Mouse (Mus musculus) midbrain, embryonic 13.5 days (tissue): Measurements from ENCODE around the gene Stxbp5. TPM values are rescaled to one million over a fixed set of nuclear protein-coding genes. Genes with fewer than 3 reads are reported as not detected.

Experiments used
- ATAC-seq: fragments of 200-750 bp; cut with Nextera tagmentation; 2 replicates; pipeline ENCODE4 v1.8.0; 2017; ENCODE audit warnings: mild to moderate bottlenecking, moderate TSS enrichment, moderate library complexity
- H3K27ac ChIP-seq: fragments of 300-500 bp; sonication (generic); 2 replicates; pipeline ENCODE4 v1.5.1; 2015; ENCODE audit warnings: inconsistent platforms, mild to moderate bottlenecking, moderate library complexity
- H3K27me3 ChIP-seq: fragments of 300-500 bp; sonication (generic); 2 replicates; pipeline ENCODE4 v1.6.1; 2015; ENCODE audit warnings: mild to moderate bottlenecking, inconsistent platforms
- H3K36me3 ChIP-seq: fragments of 300-500 bp; sonication (generic); 2 replicates; pipeline ENCODE4 v1.6.1; 2015; ENCODE audit warnings: mild to moderate bottlenecking, inconsistent platforms
- H3K4me1 ChIP-seq: fragments of 300-500 bp; sonication (generic); replicated peaks from 2 replicates; pipeline ENCODE4 v1.6.1; 2015; ENCODE audit warnings: inconsistent platforms
- H3K4me2 ChIP-seq: fragments of 300-500 bp; sonication (generic); replicated peaks from 2 replicates; pipeline ENCODE4 v1.6.1; 2015; ENCODE audit warnings: moderate library complexity, mild to moderate bottlenecking, inconsistent platforms
- H3K4me3 ChIP-seq: fragments of 300-500 bp; sonication (generic); replicated peaks from 2 replicates; pipeline ENCODE4 v1.5.1; 2015; ENCODE audit warnings: mild to moderate bottlenecking, inconsistent platforms
- H3K9ac ChIP-seq: fragments of 300-500 bp; sonication (generic); replicated peaks from 2 replicates; pipeline ENCODE4 v1.6.1; 2015; ENCODE audit warnings: mild to moderate bottlenecking, inconsistent platforms
- H3K9me3 ChIP-seq: fragments of 300-500 bp; sonication (generic); 2 replicates; pipeline ENCODE4 v1.6.1; 2016; ENCODE audit warnings: mild to moderate bottlenecking, inconsistent platforms
- WGBS: fragments of 180-500 bp; shearing (Covaris S2); methylation state at CpG from one replicate; pipeline ENCODE4 v1.1.7; 2015; 5-methylcytosine and 5-hydroxymethylcytosine counted together
- polyA plus RNA-seq: library from polyadenylated mRNA; unstranded; fragments of >200 nt; fragmentation: Nextera tagmentation; extraction: Ambion mirVana; gene quantifications from 2 replicates; pipeline ENCODE4 v1.2.1, GENCODE M21; 2015

Stxbp5 gene
- polyA plus RNA-seq, 1 experiment from 2014 or later = 7.1 TPM

GRCm38 (mm10) chr10:9796429-9796828 lies 104.5 kb downstream of the Stxbp5 start:
- Histone ChIP-seq H3K4me2 (no peak overlapping the region), H3K9me3 (no peaks in the 10 kb centered on the region)
- WGBS = 100% methylated on average over 1 of the region's 1 CpGs

GRCm38 (mm10) chr10:9794429-9794828 lies 106.5 kb downstream of the Stxbp5 start:
- peaks cover 43% of the 10 kb centered on the region for H3K36me3 ChIP-seq
- no peak overlapping the region for H3K4me2 ChIP-seq
- H3K27ac ChIP-seq = no peak overlapping the region
- H3K27me3 ChIP-seq = no peaks in the 10 kb centered on the region
- no peak for ATAC-seq
- no peaks in the 10 kb centered on the region for H3K9me3 ChIP-seq
- H3K9ac ChIP-seq = no peak overlapping the region
- H3K4me1 ChIP-seq = no peaks in the 10 kb centered on the region
- no peak overlapping the region for H3K4me3 ChIP-seq

More at GRCm38 (mm10) chr10:9796429-9796828, 104.5 kb downstream of the Stxbp5 start:
- Histone ChIP-seq H3K9ac (no peak overlapping the region), H3K36me3 (peaks cover 38% of the 10 kb centered on the region), H3K27me3 (no peaks in the 10 kb centered on the region), H3K27ac (no peak overlapping the region), H3K4me1 (no peaks in the 10 kb centered on the region), H3K4me3 (no peak overlapping the region)
- no peak for ATAC-seq

- no peaks in the 10 kb centered on the region for H3K9me3 ChIP-seq
- ATAC-seq = no peak
- H3K27me3 ChIP-seq = no peaks in the 10 kb centered on the region
- no peak overlapping the region for H3K4me3 ChIP-seq
- no peak overlapping the region for H3K9ac ChIP-seq
- H3K4me2 ChIP-seq = no peak overlapping the region
- peaks cover 29% of the 10 kb centered on the region for H3K36me3 ChIP-seq
- 88% methylated on average over 3 of the region's 3 CpGs for WGBS
- no peak overlapping the region for H3K27ac ChIP-seq
- no peaks in the 10 kb centered on the region for H3K4me1 ChIP-seq
These were observed 109.9 kb downstream of the Stxbp5 start for GRCm38 (mm10) chr10:9790947-9791346.

- Histone ChIP-seq H3K4me3 (no peak overlapping the region), H3K9me3 (no peaks in the 10 kb centered on the region), H3K9ac (no peak overlapping the region), H3K36me3 (peaks cover 14% of the 10 kb centered on the region), H3K4me2 (no peak overlapping the region), H3K27ac (no peak overlapping the region), H3K27me3 (no peaks in the 10 kb centered on the region), H3K4me1 (no peaks in the 10 kb centered on the region)
- WGBS = 94% methylated on average over 11 of the region's 11 CpGs
- ATAC-seq = no peak
These were observed 114.4 kb downstream of the Stxbp5 start for GRCm38 (mm10) chr10:9786461-9786860.

- H3K36me3 ChIP-seq = peaks cover 9% of the 10 kb centered on the region
- no peak overlapping the region for H3K4me3 ChIP-seq
- H3K9ac ChIP-seq = no peak overlapping the region
- no peaks in the 10 kb centered on the region for H3K27me3 ChIP-seq
- no peak for ATAC-seq
- no peak overlapping the region for H3K4me2 ChIP-seq
- no peaks in the 10 kb centered on the region for H3K9me3 ChIP-seq
- 87% methylated on average over 6 of the region's 6 CpGs for WGBS
- H3K4me1 ChIP-seq = no peaks in the 10 kb centered on the region
- no peak overlapping the region for H3K27ac ChIP-seq
These were observed 115.2 kb downstream of the Stxbp5 start for GRCm38 (mm10) chr10:9785651-9786050.

- no peak overlapping the region for H3K27ac ChIP-seq
- no peak for ATAC-seq
- 59% methylated on average over 4 of the region's 4 CpGs for WGBS
- H3K4me1 ChIP-seq = no peaks in the 10 kb centered on the region
- H3K27me3 ChIP-seq = no peaks in the 10 kb centered on the region
- no peak overlapping the region for H3K4me2 ChIP-seq
- H3K4me3 ChIP-seq = no peak overlapping the region
- H3K36me3 ChIP-seq = no peaks in the 10 kb centered on the region
- H3K9me3 ChIP-seq = no peaks in the 10 kb centered on the region
- no peak overlapping the region for H3K9ac ChIP-seq
These were observed 121.0 kb downstream of the Stxbp5 start for GRCm38 (mm10) chr10:9779864-9780263.

GRCm38 (mm10) chr10:9770261-9770660 lies 130.6 kb downstream of the Stxbp5 start:
- no peak overlapping the region for H3K4me3 ChIP-seq
- 77% methylated on average over 12 of the region's 12 CpGs for WGBS

GRCm38 (mm10) chr10:9763831-9764230 lies 137.0 kb downstream of the Stxbp5 start:
- H3K4me2 ChIP-seq = no peak overlapping the region

More at GRCm38 (mm10) chr10:9770261-9770660, 130.6 kb downstream of the Stxbp5 start:
- ATAC-seq = no peak
- H3K9ac ChIP-seq = no peak overlapping the region
- no peak overlapping the region for H3K4me2 ChIP-seq
- H3K27ac ChIP-seq = no peak overlapping the region
- no peaks in the 10 kb centered on the region for H3K9me3 ChIP-seq
- no peaks in the 10 kb centered on the region for H3K27me3 ChIP-seq
- H3K36me3 ChIP-seq = peaks cover 20% of the 10 kb centered on the region
- H3K4me1 ChIP-seq = no peaks in the 10 kb centered on the region

GRCm38 (mm10) chr10:9760264-9760663 lies 140.6 kb downstream of the Stxbp5 start:
- Histone ChIP-seq H3K9me3 (no peaks in the 10 kb centered on the region), H3K4me2 (no peak overlapping the region), H3K4me3 (no peak overlapping the region), H3K4me1 (no peaks in the 10 kb centered on the region), H3K36me3 (peaks cover 27% of the 10 kb centered on the region), H3K9ac (no peak overlapping the region), H3K27me3 (no peaks in the 10 kb centered on the region), H3K27ac (no peak overlapping the region)
- WGBS = 91% methylated on average over 8 of the region's 8 CpGs
- no peak for ATAC-seq

More at GRCm38 (mm10) chr10:9763831-9764230, 137.0 kb downstream of the Stxbp5 start:
- H3K9ac ChIP-seq = no peak overlapping the region
- 87% methylated on average over 5 of the region's 5 CpGs for WGBS
- H3K4me3 ChIP-seq = no peak overlapping the region
- no peak overlapping the region for H3K27ac ChIP-seq
- H3K9me3 ChIP-seq = no peaks in the 10 kb centered on the region
- no peak for ATAC-seq
- no peaks in the 10 kb centered on the region for H3K4me1 ChIP-seq
- H3K36me3 ChIP-seq = peaks cover 43% of the 10 kb centered on the region
- H3K27me3 ChIP-seq = no peaks in the 10 kb centered on the region

GRCm38 (mm10) chr10:9756546-9756945 lies 144.3 kb downstream of the Stxbp5 start:
- 79% methylated on average over 6 of the region's 6 CpGs for WGBS
- Histone ChIP-seq H3K27me3 (no peaks in the 10 kb centered on the region), H3K4me1 (no peaks in the 10 kb centered on the region), H3K9me3 (no peaks in the 10 kb centered on the region), H3K9ac (no peak overlapping the region), H3K27ac (no peak overlapping the region), H3K4me3 (no peak overlapping the region), H3K36me3 (peaks cover 16% of the 10 kb centered on the region), H3K4me2 (no peak overlapping the region)
- no peak for ATAC-seq

GRCm38 (mm10) chr10:9754893-9755541 lies 145.9 kb downstream of the Stxbp5 start:
- Histone ChIP-seq H3K4me2 (no peak overlapping the region), H3K9me3 (no peaks in the 10 kb centered on the region), H3K4me1 (no peaks in the 10 kb centered on the region), H3K27ac (no peak overlapping the region), H3K36me3 (peaks cover 5% of the 10 kb centered on the region), H3K27me3 (no peaks in the 10 kb centered on the region), H3K9ac (no peak overlapping the region), H3K4me3 (no peak overlapping the region)
- 54% methylated on average over 3 of the region's 3 CpGs for WGBS
- ATAC-seq = 0 out of 2 replicates have a peak, but pooled peaks have one; percentile 24

GRCm38 (mm10) chr10:9733861-9734260 lies 167.0 kb downstream of the Stxbp5 start:
- Histone ChIP-seq H3K9me3 (no peaks in the 10 kb centered on the region), H3K27ac (no peak overlapping the region), H3K4me2 (no peak overlapping the region), H3K4me1 (no peaks in the 10 kb centered on the region), H3K4me3 (no peak overlapping the region), H3K9ac (no peak overlapping the region), H3K27me3 (no peaks in the 10 kb centered on the region), H3K36me3 (no peaks in the 10 kb centered on the region)
- no peak for ATAC-seq
- 79% methylated on average over 3 of the region's 3 CpGs for WGBS
